Mouse (Mus musculus) liver, embryonic 14.5 days (tissue): ENCODE measurements at regions not wholly inside any gene's neighbourhood (a gene's known extent, or its start where the extent isn't known, plus 50 kb on each side); places are given as distances from the start of the nearest gene placed in this dataset.

Experiments
- CTCF ChIP-seq: IDR thresholded peaks from 2 replicates; pipeline ENCODE4 v1.5.1; 2016; ENCODE audit warnings: antibody characterized with exemption, low read depth, control low read depth
- EP300 ChIP-seq: IDR thresholded peaks from 2 replicates; pipeline ENCODE4 v1.6.1; 2016; ENCODE audit warnings: antibody characterized with exemption, low read depth

- TF ChIP-seq CTCF, result no peak
- no peak for TF ChIP-seq EP300
Observed at GRCm38 (mm10) chr10:100259235-100259900, 76.1 kb upstream of the Gm4301 start.
